Comparison of ENCODE assay signal across 10 mouse cellular contexts in genomic region chr17:88494121-88494771, GRCm38 (mm10). TPM values are rescaled to one million over a fixed set of nuclear protein-coding genes. Genes with fewer than 3 reads are reported as not detected.
DNase-seq lines count a peak whose midpoint lies in the region; ATAC-seq and TF ChIP-seq lines count a peak whose summit lies in the region.
"Had no signal": no experiment of that assay in that cellular context is flagged by ENCODE, and none has a peak within 500 bp of the region (broad histone marks: within the 10 kb centered on the region; RNA-seq: fewer than 3 reads in every experiment).

No protein-coding gene starts in this region.

- H3K4me3 ChIP-seq in lung, embryonic 15.5 days: no peak overlapping the region
- H3K4me3 ChIP-seq in lung, adult 2 months (replicated peaks; ENCODE audit: extremely low read depth, low read depth, low read length): no peak overlapping the region
- no peak overlapping the region for H3K4me3 ChIP-seq in forebrain, embryonic 14.5 days (ENCODE audit: low read depth, low read length)
- H3K4me3 ChIP-seq in neural tube, embryonic 12.5 days: no peak overlapping the region
- H3K4me3 ChIP-seq: embryonic facial prominence, embryonic 13.5 days; stomach, embryonic 15.5 days had no signal

- no peaks in the 10 kb centered on the region for H3K9me3 ChIP-seq in lung, embryonic 15.5 days
- H3K9me3 ChIP-seq in forebrain, embryonic 14.5 days (replicated peaks; ENCODE audit: control insufficient read depth, low read length): no peaks in the 10 kb centered on the region
- no peaks in the 10 kb centered on the region for H3K9me3 ChIP-seq in neural tube, embryonic 12.5 days
- H3K9me3 ChIP-seq: embryonic facial prominence, embryonic 13.5 days; stomach, embryonic 15.5 days had no signal

- TF ChIP-seq CTCF in lung, adult 2 months (IDR thresholded peaks at IDR 0.05; ENCODE audit: insufficient read depth, low read length): no peak

- 25% methylated on average over 14 of the region's 14 CpGs for WGBS in lung, embryonic 15.5 days
- WGBS in lung, adult 2 months: 50% methylated on average over 14 of the region's 14 CpGs
- WGBS in forebrain, embryonic 14.5 days: 10% methylated on average over 14 of the region's 14 CpGs
- WGBS in neural tube, embryonic 12.5 days: 40% methylated on average over 14 of the region's 14 CpGs

- peaks cover 15% of the 10 kb centered on the region for H3K4me1 ChIP-seq in lung, embryonic 15.5 days
- no peaks in the 10 kb centered on the region for H3K4me1 ChIP-seq in lung, adult 2 months (ENCODE audit: control insufficient read depth, insufficient read depth, low read length)
- peaks cover 14% of the 10 kb centered on the region for H3K4me1 ChIP-seq in forebrain, embryonic 14.5 days (ENCODE audit: control insufficient read depth, insufficient read depth, low read length)
- H3K4me1 ChIP-seq in neural tube, embryonic 12.5 days: peaks cover 18% of the 10 kb centered on the region; the same call in 1 of the 2 replicates
- H3K4me1 ChIP-seq: stomach, embryonic 15.5 days had no signal

- no peak overlapping the region; the same call in 1 of the 2 replicates for H3K9ac ChIP-seq in lung, embryonic 15.5 days
- peak overlapping the region; percentile 43 for H3K9ac ChIP-seq in forebrain, embryonic 14.5 days (ENCODE audit: low read length)
- H3K9ac ChIP-seq in neural tube, embryonic 12.5 days: peak overlapping the region; percentile 2; the same call in 1 of the 2 replicates
- H3K9ac ChIP-seq: embryonic facial prominence, embryonic 13.5 days; stomach, embryonic 15.5 days had no signal

- peaks cover 7% of the 10 kb centered on the region; the same call in 1 of the 2 replicates for H3K36me3 ChIP-seq in lung, embryonic 15.5 days
- H3K36me3 ChIP-seq in forebrain, embryonic 14.5 days (ENCODE audit: control insufficient read depth, insufficient read depth, low read length): peaks cover 4% of the 10 kb centered on the region; the same call in 1 of the 2 replicates
- peaks cover 6% of the 10 kb centered on the region; the same call in 1 of the 2 replicates for H3K36me3 ChIP-seq in neural tube, embryonic 12.5 days

- no peaks in the 10 kb centered on the region for H3K27me3 ChIP-seq in lung, embryonic 15.5 days
- H3K27me3 ChIP-seq in forebrain, embryonic 14.5 days (replicated peaks; ENCODE audit: control insufficient read depth, insufficient read depth, low read length): no peaks in the 10 kb centered on the region
- no peaks in the 10 kb centered on the region for H3K27me3 ChIP-seq in neural tube, embryonic 12.5 days (replicated peaks)
- H3K27me3 ChIP-seq: embryonic facial prominence, embryonic 13.5 days; stomach, embryonic 15.5 days had no signal

- ATAC-seq in lung, embryonic 15.5 days (ENCODE audit: borderline replicate concordance, extremely low read depth, low FRiP score, low TSS enrichment): peak; percentile 77
- peak; percentile 91 for ATAC-seq in forebrain, embryonic 14.5 days
- ATAC-seq in neural tube, embryonic 12.5 days (ENCODE audit: low FRiP score, low read depth): peak; percentile 89
- ATAC-seq in megakaryocyte-erythroid progenitor cell, adult 5-6 weeks (replicated peaks; ENCODE audit: low FRiP score, low TSS enrichment, poor library complexity, severe bottlenecking): no peak

- no peak overlapping the region for H3K27ac ChIP-seq in lung, embryonic 15.5 days
- peak overlapping the region; percentile 88 for H3K27ac ChIP-seq in forebrain, embryonic 14.5 days (ENCODE audit: low read depth, low read length)
- peak overlapping the region; percentile 21; the same call in 1 of the 2 replicates for H3K27ac ChIP-seq in neural tube, embryonic 12.5 days
- H3K27ac ChIP-seq: embryonic facial prominence, embryonic 13.5 days; stomach, embryonic 15.5 days had no signal

- no peak for DNase-seq in lung, adult 2 months
- DNase-seq in forebrain, embryonic 14.5 days (ENCODE audit: low spot score): peak; percentile 88
- peak; percentile 42 to 51 for DNase-seq in layer of hippocampus, postnatal 25 days (ENCODE audit: extremely low spot score in 1 of 2, low spot score in 1 of 2)
- no peak for DNase-seq in urinary bladder, postnatal 25 days (ENCODE audit: low spot score)
- no peak for DNase-seq in yolk sac, embryonic 10.5 days (ENCODE audit: low spot score)

- no peak for TF ChIP-seq POLR2A in lung, adult 2 months (IDR thresholded peaks at IDR 0.05; ENCODE audit: borderline replicate concordance, extremely low read depth, low read depth, low read length)

- H3K4me2 ChIP-seq in lung, embryonic 15.5 days: peak overlapping the region; percentile 18; the same call in 1 of the 2 replicates
- peak overlapping the region; percentile 35 for H3K4me2 ChIP-seq in forebrain, embryonic 14.5 days (ENCODE audit: low read length)
- H3K4me2 ChIP-seq in neural tube, embryonic 12.5 days (replicated peaks): peak overlapping the region; percentile 38
- H3K4me2 ChIP-seq: embryonic facial prominence, embryonic 13.5 days; stomach, embryonic 15.5 days had no signal

RNA-seq across cellular contexts. Expression of gene Ppp1r21, which starts 35.7 kb away (rescaled TPM):
- polyA plus RNA-seq in lung, embryonic 15.5 days (2015; fragmentation: Nextera tagmentation; extraction: Ambion mirVana): 21.7 and 24.4 TPM in 2 replicates
- polyA plus RNA-seq in lung, adult 2 months (2012; rRNA removed): 22.8 and 31.2 TPM in 2 replicates
- polyA plus RNA-seq in forebrain, embryonic 14.5 days (2014; fragmentation: Nextera tagmentation; extraction: Ambion mirVana): 33.3 and 34.7 TPM in 2 replicates
- 10 to 100 TPM; 81.8 to 84.9 TPM for total RNA-seq in layer of hippocampus, postnatal 25 days (2021)
- polyA plus RNA-seq in neural tube, embryonic 12.5 days (2016; fragmentation: Nextera tagmentation; extraction: Ambion mirVana): 32.4 and 33.3 TPM in 2 replicates
- 46.2 and 47.1 TPM in 2 replicates for total RNA-seq in megakaryocyte-erythroid progenitor cell, adult 5-6 weeks (2014; fragmentation: Nextera tagmentation)
- total RNA-seq in megakaryocyte-erythroid progenitor cell, adult 5-6 weeks (2017): 28.0 and 29.1 TPM in 2 replicates

RNA-seq across cellular contexts. Expression of gene Foxn2, which starts 53.7 kb away (rescaled TPM):
- polyA plus RNA-seq in lung, embryonic 15.5 days (2015; fragmentation: Nextera tagmentation; extraction: Ambion mirVana): 19.3 and 20.5 TPM in 2 replicates
- polyA plus RNA-seq in lung, adult 2 months (2012; rRNA removed): 7.0 and 7.5 TPM in 2 replicates
- polyA plus RNA-seq in forebrain, embryonic 14.5 days (2014; fragmentation: Nextera tagmentation; extraction: Ambion mirVana): 7.0 and 7.4 TPM in 2 replicates
- total RNA-seq in layer of hippocampus, postnatal 25 days (2021): 10 to 100 TPM; 21.9 to 22.0 TPM
- 11.1 and 12.5 TPM in 2 replicates for polyA plus RNA-seq in neural tube, embryonic 12.5 days (2016; fragmentation: Nextera tagmentation; extraction: Ambion mirVana)
- 28.1 and 28.9 TPM in 2 replicates for total RNA-seq in megakaryocyte-erythroid progenitor cell, adult 5-6 weeks (2014; fragmentation: Nextera tagmentation)
- total RNA-seq in megakaryocyte-erythroid progenitor cell, adult 5-6 weeks (2017): 34.3 and 40.1 TPM in 2 replicates

Comparison
In these comparisons a context has a peak if more than half of its experiments do, and no peak if none do; other contexts are left out.
1. DNase-seq: peak in forebrain, embryonic 14.5 days (single experiment) and layer of hippocampus, postnatal 25 days (2 of 2); none in lung, adult 2 months (single experiment), urinary bladder, postnatal 25 days (single experiment) and yolk sac, embryonic 10.5 days (single experiment).
2. Peak in every context shown above with its lines, with median percentiles within 50 percentile points of each other: H3K4me2 ChIP-seq.